Mouse (Mus musculus): ENCODE results near the gene Gm11077. TPM values are rescaled to one million over a fixed set of nuclear protein-coding genes. Genes with fewer than 3 reads are reported as not detected.

Gm11077 gene
- polyA plus RNA-seq, 1 experiment from 2014 or later = not detected

GRCm38 (mm10) chr6:140750371-140751080 is 21.4 kb downstream of the Gm11077 start:
- Histone ChIP-seq H3K36me3 (no peaks in the 10 kb centered on the region), H3K4me2 (no peak overlapping the region), H3K9me3 (0 out of 2 replicates have a peak, but pooled peaks cover 2% of the 10 kb centered on the region), H3K9ac (no peak overlapping the region), H3K4me1 (no peaks in the 10 kb centered on the region), H3K4me3 (no peak overlapping the region), H3K27ac (no peak overlapping the region), H3K27me3 (no peaks in the 10 kb centered on the region)
- 67% methylated on average over 8 of the region's 8 CpGs for WGBS
- ATAC-seq (ENCODE audit: borderline replicate concordance, extremely low read depth, low FRiP score, low TSS enrichment) = no peak

GRCm38 (mm10) chr6:140766365-140766764 is 37.3 kb downstream of the Gm11077 start:
- WGBS = 35% methylated on average over 9 of the region's 9 CpGs
- Histone ChIP-seq H3K27ac (no peak overlapping the region), H3K4me2 (peak overlapping the region; percentile 22; the same call in 1 of the 2 replicates), H3K4me3 (no peak overlapping the region), H3K36me3 (no peaks in the 10 kb centered on the region), H3K9ac (no peak overlapping the region), H3K27me3 (no peaks in the 10 kb centered on the region), H3K4me1 (0 out of 2 replicates have a peak, but pooled peaks cover 5% of the 10 kb centered on the region), H3K9me3 (no peaks in the 10 kb centered on the region)
- ATAC-seq (ENCODE audit: borderline replicate concordance, extremely low read depth, low FRiP score, low TSS enrichment) = no peak

GRCm38 (mm10) chr6:140767237-140767636 is 38.2 kb downstream of the Gm11077 start:
- H3K27me3 ChIP-seq = no peaks in the 10 kb centered on the region
- H3K36me3 ChIP-seq = no peaks in the 10 kb centered on the region
- H3K9ac ChIP-seq = no peak overlapping the region
- 64% methylated on average over 6 of the region's 6 CpGs for WGBS
- no peak overlapping the region for H3K4me3 ChIP-seq
- ATAC-seq (ENCODE audit: borderline replicate concordance, extremely low read depth, low FRiP score, low TSS enrichment) = no peak
- 0 out of 2 replicates have a peak, but pooled peaks cover 5% of the 10 kb centered on the region for H3K4me1 ChIP-seq
- 0 out of 2 replicates have a peak overlapping the region, but pooled peaks have one; percentile 15 for H3K27ac ChIP-seq
- no peak overlapping the region for H3K4me2 ChIP-seq
- no peaks in the 10 kb centered on the region for H3K9me3 ChIP-seq

GRCm38 (mm10) chr6:140768180-140768579 is 39.1 kb downstream of the Gm11077 start:
- H3K27ac ChIP-seq = no peak overlapping the region
- ATAC-seq (ENCODE audit: borderline replicate concordance, extremely low read depth, low FRiP score, low TSS enrichment) = no peak
- no peak overlapping the region for H3K9ac ChIP-seq
- H3K4me3 ChIP-seq = no peak overlapping the region
- H3K36me3 ChIP-seq = no peaks in the 10 kb centered on the region
- no peaks in the 10 kb centered on the region for H3K9me3 ChIP-seq
- no peak overlapping the region for H3K4me2 ChIP-seq
- whole genome bisulfite sequencing = 73% methylated on average over 8 of the region's 8 CpGs
- H3K27me3 ChIP-seq = no peaks in the 10 kb centered on the region
- 0 out of 2 replicates have a peak, but pooled peaks cover 5% of the 10 kb centered on the region for H3K4me1 ChIP-seq

GRCm38 (mm10) chr6:140768859-140769640 is 40.0 kb downstream of the Gm11077 start:
- Histone ChIP-seq H3K9me3 (no peaks in the 10 kb centered on the region), H3K4me3 (no peak overlapping the region), H3K27me3 (no peaks in the 10 kb centered on the region), H3K36me3 (no peaks in the 10 kb centered on the region), H3K4me2 (no peak overlapping the region), H3K27ac (no peak overlapping the region), H3K9ac (no peak overlapping the region), H3K4me1 (0 out of 2 replicates have a peak, but pooled peaks cover 5% of the 10 kb centered on the region)
- 63% methylated on average over 21 of the region's 21 CpGs for WGBS
- ATAC-seq (ENCODE audit: borderline replicate concordance, extremely low read depth, low FRiP score, low TSS enrichment) = no peak

GRCm38 (mm10) chr6:140776274-140776673 is 47.2 kb downstream of the Gm11077 start:
- Histone ChIP-seq H3K4me2 (no peak overlapping the region), H3K36me3 (no peaks in the 10 kb centered on the region), H3K27ac (peak overlapping the region; percentile 24), H3K27me3 (no peaks in the 10 kb centered on the region), H3K9me3 (no peaks in the 10 kb centered on the region), H3K4me1 (peaks cover 5% of the 10 kb centered on the region; the same call in 1 of the 2 replicates), H3K4me3 (no peak overlapping the region), H3K9ac (no peak overlapping the region)
- ATAC-seq (ENCODE audit: borderline replicate concordance, extremely low read depth, low FRiP score, low TSS enrichment) = peak; percentile 88; the same call in 1 of the 2 replicates
- 44% methylated on average over 8 of the region's 8 CpGs for WGBS

- WGBS = 95% methylated on average over 6 of the region's 6 CpGs
- H3K27me3 ChIP-seq = no peaks in the 10 kb centered on the region
- no peaks in the 10 kb centered on the region for H3K4me1 ChIP-seq
- H3K9me3 ChIP-seq = no peaks in the 10 kb centered on the region
- no peak overlapping the region for H3K27ac ChIP-seq
- no peak overlapping the region for H3K4me3 ChIP-seq
- no peak overlapping the region for H3K4me2 ChIP-seq
- no peak overlapping the region for H3K9ac ChIP-seq
- no peak for ATAC-seq (ENCODE audit: borderline replicate concordance, extremely low read depth, low FRiP score, low TSS enrichment)
- H3K36me3 ChIP-seq = no peaks in the 10 kb centered on the region
These were observed 53.4 kb downstream of the Gm11077 start for GRCm38 (mm10) chr6:140782524-140782923.

- peak; percentile 67; the same call in 1 of the 2 replicates for ATAC-seq (ENCODE audit: borderline replicate concordance, extremely low read depth, low FRiP score, low TSS enrichment)
- 34% methylated on average over 2 of the region's 2 CpGs for WGBS
These were observed 57.0 kb downstream of the Gm11077 start for GRCm38 (mm10) chr6:140786058-140786457.

GRCm38 (mm10) chr6:140789850-140790249 is 60.8 kb downstream of the Gm11077 start:
- WGBS = 43% methylated on average over 3 of the region's 3 CpGs
- no peaks in the 10 kb centered on the region for H3K9me3 ChIP-seq
- no peak overlapping the region for H3K4me2 ChIP-seq
- H3K9ac ChIP-seq = no peak overlapping the region
- no peaks in the 10 kb centered on the region for H3K4me1 ChIP-seq
- no peak overlapping the region for H3K27ac ChIP-seq
- no peaks in the 10 kb centered on the region for H3K36me3 ChIP-seq
- ATAC-seq (ENCODE audit: borderline replicate concordance, extremely low read depth, low FRiP score, low TSS enrichment) = no peak; the same call in 1 of the 2 replicates
- H3K27me3 ChIP-seq = no peaks in the 10 kb centered on the region
- no peak overlapping the region for H3K4me3 ChIP-seq

More at GRCm38 (mm10) chr6:140786058-140786457, 57.0 kb downstream of the Gm11077 start:
- H3K4me3 ChIP-seq = no peak overlapping the region
- H3K9ac ChIP-seq = no peak overlapping the region
- H3K36me3 ChIP-seq = no peaks in the 10 kb centered on the region
- no peaks in the 10 kb centered on the region for H3K27me3 ChIP-seq
- H3K4me2 ChIP-seq = no peak overlapping the region
- no peaks in the 10 kb centered on the region for H3K9me3 ChIP-seq
- H3K27ac ChIP-seq = no peak overlapping the region
- no peaks in the 10 kb centered on the region for H3K4me1 ChIP-seq

GRCm38 (mm10) chr6:140793676-140794262 is 64.7 kb downstream of the Gm11077 start:
- 80% methylated on average over 6 of the region's 6 CpGs for WGBS
- no peak for ATAC-seq (ENCODE audit: borderline replicate concordance, extremely low read depth, low FRiP score, low TSS enrichment)
- no peaks in the 10 kb centered on the region for H3K9me3 ChIP-seq
- H3K27ac ChIP-seq = no peak overlapping the region
- no peak overlapping the region for H3K4me2 ChIP-seq
- no peak overlapping the region for H3K9ac ChIP-seq
- no peaks in the 10 kb centered on the region for H3K36me3 ChIP-seq
- H3K4me3 ChIP-seq = no peak overlapping the region
- no peaks in the 10 kb centered on the region for H3K4me1 ChIP-seq
- no peaks in the 10 kb centered on the region for H3K27me3 ChIP-seq

GRCm38 (mm10) chr6:140798841-140799240 is 69.8 kb downstream of the Gm11077 start:
- no peaks in the 10 kb centered on the region for H3K4me1 ChIP-seq
- WGBS = 67% methylated on average over 3 of the region's 3 CpGs
- H3K36me3 ChIP-seq = no peaks in the 10 kb centered on the region
- H3K9ac ChIP-seq = no peak overlapping the region
- ATAC-seq (ENCODE audit: borderline replicate concordance, extremely low read depth, low FRiP score, low TSS enrichment) = no peak
- H3K27ac ChIP-seq = no peak overlapping the region
- no peak overlapping the region for H3K4me3 ChIP-seq
- H3K9me3 ChIP-seq = no peaks in the 10 kb centered on the region
- H3K27me3 ChIP-seq = no peaks in the 10 kb centered on the region
- no peak overlapping the region for H3K4me2 ChIP-seq

Data from lung, embryonic 15.5 days (tissue).